Mouse (Mus musculus) forebrain, postnatal 0 days (tissue): ENCODE results near the gene Tceal9. TPM values are rescaled to one million over a fixed set of nuclear protein-coding genes. Genes with fewer than 3 reads are reported as not detected.
A peak's percentile ranks its signal among the peaks of the same experiment; 100 is the strongest.

Experiments used
- ATAC-seq: fragments of 200-750 bp; cut with Nextera tagmentation; 2 replicates; pipeline ENCODE4 v1.8.0; 2017; ENCODE audit warnings: mild to moderate bottlenecking, moderate library complexity
- DNase-seq: peaks from one replicate; pipeline ENCODE4 v3.0.0-alpha.2; 2015
- H3K27ac ChIP-seq: fragments of 300-500 bp; sonication (generic); 2 replicates; pipeline ENCODE4 v1.5.1; 2014; ENCODE audit warnings: low read depth, mild to moderate bottlenecking, antibody characterized with exemption, low read length, moderate library complexity, mixed read lengths
- H3K27me3 ChIP-seq: fragments of 300-500 bp; sonication (generic); 2 replicates; pipeline ENCODE4 v1.6.1; 2014; ENCODE audit warnings: mild to moderate bottlenecking, low read length, mixed read lengths; ENCODE audit not compliant: insufficient read depth
- H3K36me3 ChIP-seq: fragments of 300-500 bp; sonication (generic); 2 replicates; pipeline ENCODE4 v1.6.1; 2014; ENCODE audit warnings: mild to moderate bottlenecking, moderate library complexity; ENCODE audit not compliant: insufficient read depth
- H3K4me1 ChIP-seq: fragments of 300-500 bp; sonication (generic); 2 replicates; pipeline ENCODE4 v1.6.1; 2014; ENCODE audit warnings: antibody characterized with exemption; ENCODE audit not compliant: insufficient read depth
- H3K4me2 ChIP-seq: fragments of 300-500 bp; sonication (generic); 2 replicates; pipeline ENCODE4 v1.6.1; 2014; ENCODE audit warnings: low read depth, mild to moderate bottlenecking, moderate library complexity
- H3K4me3 ChIP-seq: fragments of 300-500 bp; sonication (generic); 2 replicates; pipeline ENCODE4 v1.5.1; 2014; ENCODE audit warnings: low read depth, low read length, mixed read lengths
- H3K9ac ChIP-seq: fragments of 300-500 bp; sonication (generic); 2 replicates; pipeline ENCODE4 v1.6.1; 2014; ENCODE audit warnings: mild to moderate bottlenecking
- H3K9me3 ChIP-seq: fragments of 300-500 bp; sonication (generic); 2 replicates; pipeline ENCODE4 v1.6.1; 2016; ENCODE audit warnings: low read length
- CTCF ChIP-seq: sonication (generic); IDR thresholded peaks from 2 replicates; pipeline ENCODE4 v1.5.1; 2016; ENCODE audit warnings: antibody characterized with exemption, control low read depth, low read depth
- WGBS: fragments of 180-500 bp; shearing (Covaris S2); extraction: QIAGEN DNeasy Blood & Tissue Kit; methylation state at CpG from one replicate; pipeline ENCODE4 v1.1.7; 2014; 5-methylcytosine and 5-hydroxymethylcytosine counted together
- polyA plus RNA-seq: library from polyadenylated mRNA; unstranded; fragments of >200 nt; fragmentation: Nextera tagmentation; extraction: Ambion mirVana; gene quantifications from 2 replicates; pipeline ENCODE4 v1.2.1, GENCODE M21; 2015
- total RNA-seq: library from RNA; depleted of rRNA; stranded (reverse); fragments of >200 nt; gene quantifications from 2 replicates; pipeline ENCODE4 v1.2.3, GENCODE M21; 2014; rRNA removed

The Tceal9 gene
- total and polyA plus RNA-seq, 2 experiments from 2014 or later, result 182 to 263 TPM

DNA sequence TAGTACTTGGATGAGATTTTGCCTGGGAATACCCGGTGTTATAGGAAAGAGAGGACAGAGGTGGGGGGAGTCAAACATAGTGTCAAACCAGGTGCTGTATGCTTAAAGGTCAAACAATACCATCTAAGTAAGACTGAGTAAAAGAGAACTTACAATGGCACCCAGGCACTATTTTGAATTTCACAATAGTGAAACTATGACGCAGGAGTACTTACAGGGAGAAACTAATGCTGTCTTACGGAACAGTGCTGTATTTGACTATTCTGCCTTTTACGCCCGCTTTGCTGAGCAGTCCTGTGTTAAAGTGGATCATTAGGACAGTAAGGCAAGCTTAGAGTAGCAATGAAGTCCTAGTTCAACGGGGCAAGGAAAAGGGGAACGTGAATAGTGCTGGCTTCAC, 32.7 kb downstream of the Tceal9 start:
- Histone ChIP-seq H3K4me2 (no peak overlapping the region), H3K36me3 (no peaks in the 10 kb centered on the region), H3K27me3 (no peaks in the 10 kb centered on the region), H3K9ac (no peak overlapping the region), H3K4me1 (no peaks in the 10 kb centered on the region), H3K9me3 (no peaks in the 10 kb centered on the region), H3K27ac (no peak overlapping the region), H3K4me3 (no peak overlapping the region)
- DNase-seq (no peak), ATAC-seq (no peak)
- no peak for TF ChIP-seq CTCF
- WGBS, result 77% methylated on average over 7 of the region's 7 CpGs

GRCm38 (mm10) chrX:136278401-136278800, 33.5 kb downstream of the Tceal9 start:
- Histone ChIP-seq H3K27me3 (no peaks in the 10 kb centered on the region), H3K4me2 (no peak overlapping the region), H3K9me3 (no peaks in the 10 kb centered on the region), H3K9ac (no peak overlapping the region), H3K4me3 (no peak overlapping the region), H3K4me1 (no peaks in the 10 kb centered on the region), H3K36me3 (no peaks in the 10 kb centered on the region), H3K27ac (no peak overlapping the region)
- ATAC-seq, result no peak
- TF ChIP-seq CTCF, result no peak
- DNase-seq, result no peak

DNA sequence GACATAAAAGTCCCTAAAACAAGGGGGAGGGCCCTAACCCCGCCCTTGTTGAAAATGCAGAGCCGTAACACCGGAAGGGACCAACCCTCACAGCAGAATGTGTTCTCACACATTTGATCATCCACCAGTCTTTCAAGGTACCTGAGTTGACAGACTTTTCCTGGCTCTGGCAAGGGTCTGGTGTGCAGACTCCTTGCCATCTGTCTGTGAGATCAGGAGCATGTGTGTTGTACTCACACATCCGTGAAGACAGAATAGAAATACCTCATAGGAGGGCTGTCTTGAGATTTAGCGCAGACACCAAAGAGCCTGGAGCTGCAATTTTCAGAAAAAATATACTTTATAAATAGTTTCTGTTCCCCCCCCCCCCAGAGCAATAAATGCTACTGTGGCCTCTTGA, 34.5 kb downstream of the Tceal9 start:
- 59% methylated on average over 5 of the region's 5 CpGs for WGBS
- H3K9ac ChIP-seq, result no peak overlapping the region
- no peaks in the 10 kb centered on the region for H3K27me3 ChIP-seq
- DNase-seq (peak; percentile 36), ATAC-seq (peak; percentile 82)
- no peaks in the 10 kb centered on the region for H3K36me3 ChIP-seq
- no peak for TF ChIP-seq CTCF
- no peak overlapping the region for H3K4me2 ChIP-seq
- H3K9me3 ChIP-seq, result no peaks in the 10 kb centered on the region
- H3K4me1 ChIP-seq, result no peaks in the 10 kb centered on the region
- H3K27ac ChIP-seq, result no peak overlapping the region
- H3K4me3 ChIP-seq, result no peak overlapping the region

DNA sequence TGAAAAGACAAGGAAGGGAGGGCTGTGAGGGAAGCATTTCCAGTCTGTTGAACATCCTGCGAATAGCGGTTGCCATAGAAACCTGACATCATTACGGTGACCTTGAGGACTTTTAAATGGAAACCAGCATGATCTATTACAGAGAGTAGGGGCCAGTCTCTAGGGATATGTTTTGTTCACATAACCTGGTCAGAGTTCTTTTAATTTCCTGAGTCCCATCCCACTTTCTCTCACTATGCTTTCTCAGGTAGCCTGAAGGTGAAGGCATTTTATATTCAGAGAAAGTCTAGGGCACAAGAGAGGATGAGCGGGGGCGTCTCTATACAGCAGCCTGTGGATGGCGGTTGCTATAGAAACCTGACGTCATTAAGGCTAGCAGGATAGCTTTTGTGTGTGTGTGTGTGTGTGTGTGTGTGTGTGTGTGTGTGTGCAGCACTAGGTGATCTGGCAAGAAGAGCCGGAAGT, 46.0 kb downstream of the Tceal9 start:
- ATAC-seq, result peak; percentile 96
- 30% methylated on average over 8 of the region's 8 CpGs for WGBS
- no peak for TF ChIP-seq CTCF
- H3K9me3 ChIP-seq, result no peaks in the 10 kb centered on the region
- H3K4me3 ChIP-seq, result no peak overlapping the region
- peak overlapping the region; percentile 33 for H3K4me2 ChIP-seq
- peak; percentile 75 for DNase-seq
- no peak overlapping the region for H3K9ac ChIP-seq
- 0 out of 2 replicates have a peak overlapping the region, but pooled peaks have one; percentile 40 for H3K27ac ChIP-seq
- H3K36me3 ChIP-seq, result no peaks in the 10 kb centered on the region
- H3K4me1 ChIP-seq, result no peaks in the 10 kb centered on the region
- H3K27me3 ChIP-seq, result no peaks in the 10 kb centered on the region

Other genes starting within 250 kb of the Tceal9 start
- 54.5 and 55.4 TPM in 2 replicates for gene Arxes1, start 211.7 kb upstream of the Tceal9 start, total RNA-seq
- 109 and 190 TPM in 2 replicates for gene Arxes1, start 211.7 kb upstream of the Tceal9 start, polyA plus RNA-seq
- gene Bex2, start 176.8 kb upstream of the Tceal9 start, total RNA-seq, result 417 and 436 TPM in 2 replicates
- gene Bex2, start 176.8 kb upstream of the Tceal9 start, polyA plus RNA-seq, result 952 and 965 TPM in 2 replicates
- gene Nxf3, start 159.8 kb upstream of the Tceal9 start, total RNA-seq, result not detected in 2 replicates
- 0.27 TPM in 1 of 2 replicates, not detected in the other for gene Nxf3, start 159.8 kb upstream of the Tceal9 start, polyA plus RNA-seq
- gene Bex4, start 106.1 kb upstream of the Tceal9 start, total RNA-seq, result 92.9 and 120 TPM in 2 replicates
- gene Bex4, start 106.1 kb upstream of the Tceal9 start, polyA plus RNA-seq, result 204 and 211 TPM in 2 replicates
- 112 and 117 TPM in 2 replicates for gene Tceal8, start 72.7 kb upstream of the Tceal9 start, total RNA-seq
- 134 and 141 TPM in 2 replicates for gene Tceal8, start 72.7 kb upstream of the Tceal9 start, polyA plus RNA-seq
- gene Tceal5, start 41.2 kb upstream of the Tceal9 start, total RNA-seq, result 14.2 and 14.9 TPM in 2 replicates
- gene Tceal5, start 41.2 kb upstream of the Tceal9 start, polyA plus RNA-seq, result 34.6 and 41.5 TPM in 2 replicates
- gene Tceal7, start 30.3 kb upstream of the Tceal9 start, total RNA-seq, result 3.0 and 4.4 TPM in 2 replicates
- 4.6 and 4.9 TPM in 2 replicates for gene Tceal7, start 30.3 kb upstream of the Tceal9 start, polyA plus RNA-seq
- gene Bex1, start 29.6 kb upstream of the Tceal9 start, total RNA-seq, result 105 and 106 TPM in 2 replicates
- 288 and 297 TPM in 2 replicates for gene Bex1, start 29.6 kb upstream of the Tceal9 start, polyA plus RNA-seq
- 219 and 271 TPM in 2 replicates for gene Bex3, start 25.2 kb downstream of the Tceal9 start, total RNA-seq
- gene Bex3, start 25.2 kb downstream of the Tceal9 start, polyA plus RNA-seq, result 782 and 828 TPM in 2 replicates